Comparison of ENCODE assay signal across 24 mouse cellular contexts in genomic region chr7:46124460-46124859, GRCm38 (mm10). TPM values are rescaled to one million over a fixed set of nuclear protein-coding genes. Genes with fewer than 3 reads are reported as not detected.
DNase-seq lines count a peak whose midpoint lies in the region; ATAC-seq and TF ChIP-seq lines count a peak whose summit lies in the region.
"Had no signal": no experiment of that assay in that cellular context is flagged by ENCODE, and none has a peak within 500 bp of the region (broad histone marks: within the 10 kb centered on the region; RNA-seq: fewer than 3 reads in every experiment).

No protein-coding gene starts in this region.

- DNase-seq in kidney, postnatal 0 days (ENCODE audit: low spot score), result peak; percentile 54
- no peak for DNase-seq in kidney, postnatal 10 days
- DNase-seq in forebrain, embryonic 14.5 days (ENCODE audit: low spot score), result peak; percentile 47
- no peak for DNase-seq in limb, embryonic 10.5 days (ENCODE audit: low spot score)
- DNase-seq: adrenal gland, postnatal 14 days; cerebellum, adult 18-20 months; gastrocnemius, adult 2 months; gastrocnemius, postnatal 36 days; kidney, postnatal 4 days; layer of hippocampus, postnatal 36 days; left cerebral cortex, postnatal 4 days; liver, embryonic 13.5 days; lung, adult 18-20 months; retina, postnatal 1 day; right cerebral cortex, postnatal 14 days had no signal

- ATAC-seq in forebrain, embryonic 13.5 days, result peak; percentile 63; the same call in 1 of the 2 replicates
- no peak for ATAC-seq in forebrain, embryonic 12.5 days (ENCODE audit: low FRiP score)
- ATAC-seq in kidney, postnatal 0 days (replicated peaks; ENCODE audit: low FRiP score, low read depth), result no peak
- ATAC-seq in forebrain, embryonic 14.5 days, result peak; percentile 60; the same call in 1 of the 2 replicates
- no peak for ATAC-seq in neural tube, embryonic 15.5 days (ENCODE audit: low FRiP score)
- ATAC-seq: intestine, postnatal 0 days had no signal

- H3K27ac ChIP-seq in forebrain, embryonic 13.5 days, result no peak overlapping the region
- no peak overlapping the region for H3K27ac ChIP-seq in forebrain, embryonic 12.5 days
- no peak overlapping the region for H3K27ac ChIP-seq in kidney, postnatal 0 days
- H3K27ac ChIP-seq in forebrain, embryonic 14.5 days (ENCODE audit: low read depth, low read length), result 0 out of 2 replicates have a peak overlapping the region, but pooled peaks have one; percentile 9
- H3K27ac ChIP-seq in limb, embryonic 10.5 days, result peak overlapping the region; percentile 26; the same call in 1 of the 2 replicates
- no peak overlapping the region for H3K27ac ChIP-seq in neural tube, embryonic 15.5 days (replicated peaks)
- H3K27ac ChIP-seq: embryonic facial prominence, embryonic 10.5 days; embryonic facial prominence, embryonic 15.5 days; gastrocnemius, adult 2 months; limb, embryonic 15.5 days; liver, embryonic 13.5 days had no signal

- H3K36me3 ChIP-seq in forebrain, embryonic 13.5 days (ENCODE audit: poor library complexity, severe bottlenecking), result no peaks in the 10 kb centered on the region
- no peaks in the 10 kb centered on the region for H3K36me3 ChIP-seq in forebrain, embryonic 12.5 days (replicated peaks)
- no peaks in the 10 kb centered on the region for H3K36me3 ChIP-seq in kidney, postnatal 0 days (ENCODE audit: insufficient read depth, low read length)
- no peaks in the 10 kb centered on the region for H3K36me3 ChIP-seq in forebrain, embryonic 14.5 days (ENCODE audit: control insufficient read depth, insufficient read depth, low read length)
- H3K36me3 ChIP-seq in limb, embryonic 10.5 days, result no peaks in the 10 kb centered on the region
- H3K36me3 ChIP-seq in neural tube, embryonic 15.5 days, result peaks cover 8% of the 10 kb centered on the region
- H3K36me3 ChIP-seq: embryonic facial prominence, embryonic 10.5 days; embryonic facial prominence, embryonic 15.5 days; limb, embryonic 15.5 days; liver, embryonic 13.5 days had no signal

- H3K4me1 ChIP-seq in forebrain, embryonic 13.5 days, result peaks cover 19% of the 10 kb centered on the region
- H3K4me1 ChIP-seq in forebrain, embryonic 12.5 days, result peaks cover 12% of the 10 kb centered on the region
- H3K4me1 ChIP-seq in kidney, postnatal 0 days (replicated peaks; ENCODE audit: insufficient read depth, low read length), result no peaks in the 10 kb centered on the region
- peaks cover 7% of the 10 kb centered on the region; the same call in 1 of the 2 replicates for H3K4me1 ChIP-seq in forebrain, embryonic 14.5 days (ENCODE audit: control insufficient read depth, insufficient read depth, low read length)
- H3K4me1 ChIP-seq in limb, embryonic 10.5 days, result peaks cover 52% of the 10 kb centered on the region
- H3K4me1 ChIP-seq in neural tube, embryonic 15.5 days, result peaks cover 14% of the 10 kb centered on the region; the same call in 1 of the 2 replicates
- H3K4me1 ChIP-seq: embryonic facial prominence, embryonic 15.5 days; liver, embryonic 13.5 days had no signal

- no peaks in the 10 kb centered on the region for H3K27me3 ChIP-seq in forebrain, embryonic 13.5 days
- H3K27me3 ChIP-seq in forebrain, embryonic 12.5 days, result no peaks in the 10 kb centered on the region
- H3K27me3 ChIP-seq in kidney, postnatal 0 days (ENCODE audit: insufficient read depth, low read length), result no peaks in the 10 kb centered on the region
- H3K27me3 ChIP-seq in forebrain, embryonic 14.5 days (replicated peaks; ENCODE audit: control insufficient read depth, insufficient read depth, low read length), result no peaks in the 10 kb centered on the region
- 0 out of 2 replicates have a peak, but pooled peaks cover 1% of the 10 kb centered on the region for H3K27me3 ChIP-seq in limb, embryonic 10.5 days (ENCODE audit: low read depth, poor library complexity, severe bottlenecking)
- H3K27me3 ChIP-seq in neural tube, embryonic 15.5 days (replicated peaks), result 0 out of 2 replicates have a peak, but pooled peaks cover 3% of the 10 kb centered on the region
- H3K27me3 ChIP-seq: embryonic facial prominence, embryonic 15.5 days; liver, embryonic 13.5 days had no signal

- H3K9me3 ChIP-seq in forebrain, embryonic 13.5 days (replicated peaks), result no peaks in the 10 kb centered on the region
- H3K9me3 ChIP-seq in forebrain, embryonic 12.5 days, result no peaks in the 10 kb centered on the region
- no peaks in the 10 kb centered on the region for H3K9me3 ChIP-seq in kidney, postnatal 0 days (replicated peaks; ENCODE audit: low read length)
- no peaks in the 10 kb centered on the region for H3K9me3 ChIP-seq in forebrain, embryonic 14.5 days (replicated peaks; ENCODE audit: control insufficient read depth, low read length)
- no peaks in the 10 kb centered on the region for H3K9me3 ChIP-seq in limb, embryonic 10.5 days (replicated peaks)
- H3K9me3 ChIP-seq in neural tube, embryonic 15.5 days (replicated peaks), result no peaks in the 10 kb centered on the region
- H3K9me3 ChIP-seq: embryonic facial prominence, embryonic 10.5 days; embryonic facial prominence, embryonic 15.5 days; limb, embryonic 15.5 days; liver, embryonic 13.5 days had no signal

- 73% methylated on average over 6 of the region's 6 CpGs for WGBS in forebrain, embryonic 13.5 days
- 81% methylated on average over 6 of the region's 6 CpGs for WGBS in forebrain, embryonic 12.5 days
- WGBS in kidney, postnatal 0 days, result 63% methylated on average over 6 of the region's 6 CpGs
- 58% methylated on average over 6 of the region's 6 CpGs for WGBS in forebrain, embryonic 14.5 days
- 80% methylated on average over 6 of the region's 6 CpGs for WGBS in limb, embryonic 10.5 days
- 68% methylated on average over 6 of the region's 6 CpGs for WGBS in neural tube, embryonic 15.5 days

- H3K9ac ChIP-seq in forebrain, embryonic 13.5 days, result 0 out of 2 replicates have a peak overlapping the region, but pooled peaks have one; percentile 31
- H3K9ac ChIP-seq in forebrain, embryonic 12.5 days, result no peak overlapping the region
- no peak overlapping the region for H3K9ac ChIP-seq in kidney, postnatal 0 days (ENCODE audit: low read depth, low read length)
- H3K9ac ChIP-seq in forebrain, embryonic 14.5 days (ENCODE audit: low read length), result no peak overlapping the region
- H3K9ac ChIP-seq in neural tube, embryonic 15.5 days (replicated peaks), result no peak overlapping the region
- H3K9ac ChIP-seq: embryonic facial prominence, embryonic 15.5 days; limb, embryonic 15.5 days; liver, embryonic 13.5 days had no signal

- H3K4me2 ChIP-seq in forebrain, embryonic 13.5 days, result no peak overlapping the region
- H3K4me2 ChIP-seq in forebrain, embryonic 12.5 days, result no peak overlapping the region
- H3K4me2 ChIP-seq in kidney, postnatal 0 days (ENCODE audit: low read length), result no peak overlapping the region
- no peak overlapping the region for H3K4me2 ChIP-seq in forebrain, embryonic 14.5 days (ENCODE audit: low read length)
- no peak overlapping the region for H3K4me2 ChIP-seq in neural tube, embryonic 15.5 days
- H3K4me2 ChIP-seq: embryonic facial prominence, embryonic 15.5 days; heart, embryonic 11.5 days; limb, embryonic 15.5 days; liver, embryonic 13.5 days; midbrain, embryonic 11.5 days had no signal

- no peak for TF ChIP-seq CTCF in kidney, postnatal 0 days (IDR thresholded peaks at IDR 0.05; ENCODE audit: low read depth)

- no peak overlapping the region for H3K4me3 ChIP-seq in forebrain, embryonic 13.5 days
- no peak overlapping the region for H3K4me3 ChIP-seq in forebrain, embryonic 12.5 days (replicated peaks)
- H3K4me3 ChIP-seq in kidney, postnatal 0 days (replicated peaks; ENCODE audit: low read depth, low read length), result no peak overlapping the region
- no peak overlapping the region for H3K4me3 ChIP-seq in forebrain, embryonic 14.5 days (ENCODE audit: low read depth, low read length)
- no peak overlapping the region for H3K4me3 ChIP-seq in limb, embryonic 10.5 days
- no peak overlapping the region for H3K4me3 ChIP-seq in neural tube, embryonic 15.5 days (replicated peaks)
- H3K4me3 ChIP-seq: embryonic facial prominence, embryonic 10.5 days; embryonic facial prominence, embryonic 15.5 days; gastrocnemius, adult 2 months; limb, embryonic 15.5 days; liver, embryonic 13.5 days had no signal

RNA-seq across cellular contexts. Expression of gene Kcnj11, which starts 23.9 kb away (rescaled TPM):
- polyA plus RNA-seq in forebrain, embryonic 13.5 days (2015; fragmentation: Nextera tagmentation; extraction: Ambion mirVana), result 1.1 and 2.6 TPM in 2 replicates
- 0.46 and 0.81 TPM in 2 replicates for polyA plus RNA-seq in forebrain, embryonic 12.5 days (2016; fragmentation: Nextera tagmentation; extraction: Ambion mirVana)
- polyA plus RNA-seq in kidney, postnatal 0 days (2015; fragmentation: Nextera tagmentation; extraction: Ambion mirVana), result 0.18 and 0.33 TPM in 2 replicates
- polyA plus RNA-seq in forebrain, embryonic 14.5 days (2014; fragmentation: Nextera tagmentation; extraction: Ambion mirVana), result 2.7 and 3.0 TPM in 2 replicates
- polyA plus RNA-seq in limb, embryonic 10.5 days (2016; fragmentation: Nextera tagmentation; extraction: Ambion mirVana), result 0.06 and 0.13 TPM in 2 replicates
- polyA plus RNA-seq in neural tube, embryonic 15.5 days (2015; fragmentation: Nextera tagmentation; extraction: Ambion mirVana), result 1.9 and 2.7 TPM in 2 replicates
- polyA plus RNA-seq: liver, embryonic 13.5 days had no signal

RNA-seq across cellular contexts. Expression of gene Abcc8, which starts 55.4 kb away (rescaled TPM):
- polyA plus RNA-seq in forebrain, embryonic 13.5 days (2015; fragmentation: Nextera tagmentation; extraction: Ambion mirVana), result 6.9 and 10.2 TPM in 2 replicates
- 1.4 and 2.5 TPM in 2 replicates for polyA plus RNA-seq in forebrain, embryonic 12.5 days (2016; fragmentation: Nextera tagmentation; extraction: Ambion mirVana)
- 0.85 and 1.1 TPM in 2 replicates for polyA plus RNA-seq in kidney, postnatal 0 days (2015; fragmentation: Nextera tagmentation; extraction: Ambion mirVana)
- 14.1 and 18.8 TPM in 2 replicates for polyA plus RNA-seq in forebrain, embryonic 14.5 days (2014; fragmentation: Nextera tagmentation; extraction: Ambion mirVana)
- 0.40 and 0.74 TPM in 2 replicates for polyA plus RNA-seq in limb, embryonic 10.5 days (2016; fragmentation: Nextera tagmentation; extraction: Ambion mirVana)
- 11.2 and 12.4 TPM in 2 replicates for polyA plus RNA-seq in neural tube, embryonic 15.5 days (2015; fragmentation: Nextera tagmentation; extraction: Ambion mirVana)

Comparison
In these comparisons a context has a peak if more than half of its experiments do, and no peak if none do; other contexts are left out.
1. ATAC-seq: peak in forebrain, embryonic 13.5 days (single experiment) and forebrain, embryonic 14.5 days (single experiment); none in forebrain, embryonic 12.5 days (single experiment), kidney, postnatal 0 days (single experiment) and neural tube, embryonic 15.5 days (single experiment).
2. H3K27ac ChIP-seq: peak in forebrain, embryonic 14.5 days (single experiment) and limb, embryonic 10.5 days (single experiment); none in forebrain, embryonic 13.5 days (single experiment), forebrain, embryonic 12.5 days (single experiment), kidney, postnatal 0 days (single experiment) and neural tube, embryonic 15.5 days (single experiment).
3. DNase-seq: peak in kidney, postnatal 0 days (single experiment) and forebrain, embryonic 14.5 days (single experiment); none in kidney, postnatal 10 days (single experiment) and limb, embryonic 10.5 days (single experiment).